Mouse (Mus musculus): ENCODE results near the gene Arf1.

- no peak for TF ChIP-seq CTCF (IDR thresholded peaks at IDR 0.05; ENCODE audit: borderline replicate concordance, insufficient read depth, low read length)
- TF ChIP-seq POLR2A (IDR thresholded peaks at IDR 0.05; ENCODE audit: low read depth, low read length) = peak; percentile 71
These were observed 25.7 kb downstream of the Arf1 start, which contains the start of gene Mrpl55 for GRCm38 (mm10) chr11:59202081-59202995.
